Mouse (Mus musculus) granulocyte monocyte progenitor cell, adult 5-6 weeks (primary cell): ENCODE measurements around the gene Dyrk2. TPM values are rescaled to one million over a fixed set of nuclear protein-coding genes. Genes with fewer than 3 reads are reported as not detected.
A peak's percentile ranks its signal among the peaks of the same experiment; 100 is the strongest.

Experiments
- ATAC-seq: replicated peaks from 2 replicates; pipeline ENCODE4 v1.8.0; 2016; ENCODE audit warnings: mild to moderate bottlenecking, moderate TSS enrichment, inconsistent platforms; ENCODE audit not compliant: poor library complexity, severe bottlenecking
- total RNA-seq, 2 experiments: library from RNA; stranded (forward) in 1 of 2; stranded (reverse) in 1 of 2; fragments of 200-712, 200-1000 nt in 1 of 2; fragments of >200 nt in 1 of 2; fragmentation: Nextera tagmentation in 1 of 2; gene quantifications; 2 replicates each; pipeline ENCODE4 v1.2.3; 2014 to 2017

Gene Dyrk2
- 12.4 and 14.0 TPM in 2 replicates for total RNA-seq (2014; fragmentation: Nextera tagmentation)
- 14.8 and 28.5 TPM in 2 replicates for total RNA-seq (2017)

GRCm38 (mm10) chr10:118870201-118870980, at the start of gene Dyrk2:
Gene Dyrk2, minus strand, starts transcription at chr10:118870209.
- ATAC-seq = peak; percentile 15

DNA sequence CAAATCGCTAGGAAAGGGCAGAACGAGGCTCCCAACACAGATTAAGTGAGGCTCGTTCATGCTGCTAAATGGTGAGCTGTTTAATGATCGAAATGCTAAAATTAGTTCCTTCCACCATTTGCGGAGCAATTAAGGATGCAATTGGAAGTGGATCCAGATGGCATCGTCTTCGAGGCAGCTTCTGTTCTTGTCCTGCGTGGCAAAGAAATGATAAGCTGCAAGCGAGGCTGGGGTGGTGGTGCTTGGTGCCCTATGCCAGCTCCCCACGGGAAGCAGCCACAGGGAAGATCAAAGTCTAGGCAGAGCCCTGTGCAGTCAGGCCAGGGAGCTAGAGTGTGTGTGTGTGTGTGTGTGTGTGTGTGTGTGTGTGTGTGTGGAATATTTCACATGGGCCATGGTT, 32.6 kb upstream of the Dyrk2 start:
- ATAC-seq = no peak

- ATAC-seq = no peak
Observed at GRCm38 (mm10) chr10:118893645-118894044, 23.6 kb upstream of the Dyrk2 start.

DNA sequence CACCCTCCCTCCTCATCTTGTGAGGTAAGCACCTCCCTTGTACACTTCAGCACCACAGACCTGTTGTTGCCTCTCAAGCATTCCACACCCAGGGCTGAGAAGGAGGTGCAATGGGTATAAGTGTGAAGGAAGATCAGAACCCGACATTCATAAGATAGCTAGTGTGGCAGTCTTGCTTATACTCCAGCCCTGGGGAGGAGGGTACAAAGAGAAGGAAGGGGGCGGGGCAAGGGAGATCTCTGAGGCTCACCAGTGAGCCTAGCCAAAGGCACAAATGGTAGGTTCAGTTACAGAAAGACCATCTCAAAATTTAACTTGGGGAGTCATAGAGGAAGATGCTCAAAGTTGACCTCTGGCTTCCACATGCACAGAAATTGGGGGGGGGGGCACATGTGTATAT, 14.1 kb upstream of the Dyrk2 start:
- no peak for ATAC-seq

DNA sequence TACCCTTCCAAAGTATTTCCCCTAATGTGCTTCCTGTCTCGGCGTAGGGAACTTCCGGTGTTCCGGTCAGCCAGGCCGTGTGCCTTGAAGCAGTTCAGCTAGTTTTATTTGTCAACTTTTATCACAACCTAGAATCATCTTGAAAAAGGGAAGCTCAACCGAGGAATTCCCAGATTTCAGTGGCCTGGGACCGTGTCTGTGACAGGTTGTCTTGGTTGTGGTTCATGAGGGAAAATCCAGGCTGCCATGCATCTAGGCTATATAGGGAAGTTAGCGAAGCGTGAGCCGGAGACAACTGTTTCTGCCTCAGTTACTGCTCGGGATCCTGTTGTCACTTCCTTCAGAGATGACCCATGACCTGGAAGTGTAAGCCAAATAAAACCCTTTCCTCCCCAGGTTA, 13.3 kb upstream of the Dyrk2 start:
- ATAC-seq = peak; percentile 57

DNA sequence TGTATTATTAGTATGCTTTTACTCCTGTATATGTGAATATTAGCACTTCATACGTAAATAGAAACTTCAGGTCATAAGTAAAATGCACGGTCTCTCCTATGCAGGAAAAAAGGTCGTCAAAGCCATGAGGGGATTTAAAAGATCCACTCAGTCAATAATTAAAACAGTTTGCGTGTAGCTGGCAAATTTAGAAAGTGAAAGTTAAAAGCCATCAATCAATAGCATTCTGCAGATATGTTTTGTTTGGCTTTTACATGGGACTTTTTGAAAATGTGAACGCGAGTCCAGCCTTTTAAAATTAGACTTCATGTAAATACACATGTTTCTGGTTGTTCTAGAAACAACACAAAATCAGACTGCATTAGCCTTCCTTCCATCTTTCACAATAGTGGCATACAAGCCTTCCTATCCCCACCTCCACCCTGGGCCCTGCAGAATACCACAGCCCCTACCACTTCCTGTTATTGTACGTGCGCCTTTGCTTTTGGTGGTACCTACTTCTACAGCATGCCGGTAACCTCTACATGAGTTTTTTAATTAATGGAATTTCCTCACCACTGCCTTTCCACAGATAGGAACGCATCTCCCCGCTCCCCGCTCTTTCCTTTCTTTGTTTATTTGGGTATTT, 12.4 kb upstream of the Dyrk2 start:
- ATAC-seq = peak; percentile 99

GRCm38 (mm10) chr10:118880776-118881175, 10.8 kb upstream of the Dyrk2 start:
- no peak for ATAC-seq

DNA sequence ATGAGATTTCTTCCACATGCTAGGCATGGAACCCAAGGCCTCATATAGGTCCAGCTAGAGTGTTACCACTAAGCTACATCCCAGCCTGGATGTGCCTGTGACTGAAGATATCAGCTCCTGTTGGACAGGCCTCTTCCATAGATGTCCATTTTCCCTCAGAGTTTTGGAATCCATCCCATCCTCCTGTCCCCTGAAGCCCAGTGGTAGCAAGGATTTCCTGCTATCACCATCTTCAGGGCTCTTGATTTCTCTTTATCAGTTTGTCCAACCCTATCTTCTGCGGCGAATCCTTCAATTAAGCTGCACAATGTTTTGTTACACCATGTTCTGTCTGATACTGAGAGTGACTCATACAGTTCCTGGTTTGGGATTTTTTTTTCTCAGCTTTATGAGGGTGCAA, 2.2 kb upstream of the Dyrk2 start:
- no peak for ATAC-seq

GRCm38 (mm10) chr10:118869591-118870001, 413 bp downstream of the Dyrk2 start:
- peak; percentile 72 for ATAC-seq

DNA sequence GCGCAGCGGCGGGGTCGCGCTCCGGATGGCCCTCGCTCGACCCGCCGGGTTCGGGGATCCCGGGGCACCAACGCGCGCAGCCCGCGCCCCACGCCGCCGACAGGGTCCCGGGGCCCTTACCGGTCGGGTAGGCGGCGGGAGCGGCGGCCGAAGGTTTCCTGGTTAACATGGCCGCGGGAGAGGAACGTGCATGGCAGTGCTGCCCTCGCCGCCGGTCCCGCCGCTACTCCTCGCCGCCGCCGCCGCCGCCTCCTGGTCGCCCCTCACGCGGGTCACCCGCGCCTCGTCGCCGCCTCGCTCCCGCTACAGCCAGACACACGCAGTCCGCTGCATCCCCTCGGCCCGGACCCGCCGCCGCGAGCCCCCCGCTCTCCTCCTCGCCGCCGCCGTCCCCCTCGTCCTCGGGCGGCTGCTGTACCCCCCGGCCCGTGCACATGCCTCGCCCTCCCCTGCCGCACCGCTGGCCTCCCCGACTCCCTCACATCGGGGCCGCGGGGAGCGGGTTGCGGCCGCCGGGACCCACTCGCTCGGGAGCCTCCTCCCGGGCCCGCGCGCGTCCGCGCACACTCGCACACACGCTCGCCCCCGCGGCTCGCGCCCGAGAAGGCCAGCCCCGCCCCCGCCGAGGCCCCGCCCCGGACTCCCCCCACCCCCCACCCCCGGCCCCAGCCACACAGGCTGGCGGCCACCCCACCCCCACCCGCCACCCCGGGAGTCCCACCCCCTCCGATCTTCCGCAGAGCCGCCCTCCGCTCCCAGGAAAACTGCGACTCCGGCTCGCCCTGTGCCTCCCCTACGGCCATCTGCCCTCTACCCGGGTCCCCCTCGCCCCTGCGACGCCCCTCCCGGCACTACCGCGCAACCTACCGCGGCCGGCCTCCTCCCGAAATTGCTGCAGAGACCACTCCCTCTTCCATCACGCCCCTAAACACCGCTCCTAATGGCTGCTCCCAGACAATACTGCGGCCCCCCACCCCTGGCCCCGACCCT, 1.1 kb downstream of the Dyrk2 start:
- peak; percentile 62 for ATAC-seq

DNA sequence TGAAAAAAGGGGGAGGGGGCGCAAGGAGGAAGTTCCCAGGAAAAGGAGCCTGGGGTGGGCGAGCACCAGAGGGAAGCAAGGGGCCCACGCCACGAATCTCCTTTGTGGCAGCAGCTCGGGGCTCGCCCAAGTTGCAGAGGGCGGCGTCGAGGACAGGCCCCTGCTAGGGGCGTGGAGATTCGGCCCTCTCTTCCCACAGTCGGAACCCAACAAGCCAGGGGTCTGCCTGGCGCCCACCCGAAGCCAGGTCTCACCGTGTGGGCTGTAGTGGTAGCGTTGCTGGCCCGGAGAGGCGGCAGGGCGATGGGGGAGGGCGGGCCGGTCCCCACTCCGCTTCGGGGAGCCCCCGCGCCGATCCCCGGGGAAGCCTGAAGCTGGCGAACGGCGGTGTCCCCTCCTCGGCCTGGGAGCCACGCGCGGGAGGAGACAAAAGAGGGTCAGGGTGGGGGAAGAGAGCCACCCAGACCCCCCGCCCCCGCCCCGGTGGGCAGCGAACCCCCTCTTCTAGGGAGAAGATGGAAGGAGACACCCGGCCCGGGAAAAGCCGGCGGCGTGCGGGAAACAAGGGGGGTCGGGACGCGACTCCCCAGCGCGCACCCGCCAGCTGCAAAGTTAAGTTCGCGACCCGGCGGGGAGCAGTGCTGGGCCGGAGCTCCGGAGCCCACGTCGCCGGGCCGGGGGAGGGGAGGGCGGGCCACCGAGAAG, 2.0 kb downstream of the Dyrk2 start:
- ATAC-seq = peak; percentile 13

- no peak for ATAC-seq
Observed at GRCm38 (mm10) chr10:118867304-118867895, 2.6 kb downstream of the Dyrk2 start.

DNA sequence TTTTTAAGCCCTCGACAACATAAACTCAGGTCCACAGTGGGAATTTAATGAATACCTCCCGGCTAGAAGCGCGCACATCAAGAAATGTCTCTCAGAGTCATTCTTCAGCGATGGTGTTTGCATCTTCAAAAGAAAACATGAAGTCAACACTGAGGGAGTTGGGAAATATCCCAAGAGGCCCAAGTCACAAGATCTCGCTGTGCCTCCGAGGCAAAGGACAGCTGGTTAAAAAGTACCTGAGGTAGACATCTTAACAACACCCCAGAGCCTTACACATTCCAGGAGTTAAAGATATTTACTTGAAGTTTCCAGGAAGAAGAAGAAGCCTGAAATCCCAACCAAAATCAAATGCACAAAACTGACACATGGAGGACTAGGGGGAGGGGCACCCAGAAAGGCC, 5.0 kb downstream of the Dyrk2 start:
- ATAC-seq = no peak

- no peak for ATAC-seq
Observed at GRCm38 (mm10) chr10:118863611-118864010, 6.4 kb downstream of the Dyrk2 start.

DNA sequence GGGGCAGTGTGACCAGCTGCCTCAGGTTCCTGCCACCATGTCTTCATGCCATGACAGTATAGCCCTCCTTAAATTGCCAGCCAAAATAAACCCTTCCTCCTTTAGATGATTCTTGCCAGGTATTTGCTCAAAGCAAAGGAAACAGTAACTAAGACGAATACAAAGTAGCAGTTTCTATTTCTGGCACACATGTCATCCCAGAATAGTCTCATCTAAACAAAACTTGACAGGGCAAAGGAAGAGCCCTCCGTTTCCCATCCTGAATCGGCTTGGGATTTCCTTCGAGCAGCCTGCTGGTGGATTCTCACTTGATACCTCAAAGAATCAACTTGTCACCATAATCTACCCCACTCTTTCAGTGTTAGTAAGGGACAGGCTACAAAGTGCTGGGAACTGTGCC, 7.8 kb downstream of the Dyrk2 start:
- no peak for ATAC-seq

GRCm38 (mm10) chr10:118861234-118862025, 8.6 kb downstream of the Dyrk2 start:
- ATAC-seq = no peak

GRCm38 (mm10) chr10:118859655-118860054, 10.4 kb downstream of the Dyrk2 start:
- no peak for ATAC-seq

- ATAC-seq = no peak
Observed at GRCm38 (mm10) chr10:118854641-118855040, 15.4 kb downstream of the Dyrk2 start.

DNA sequence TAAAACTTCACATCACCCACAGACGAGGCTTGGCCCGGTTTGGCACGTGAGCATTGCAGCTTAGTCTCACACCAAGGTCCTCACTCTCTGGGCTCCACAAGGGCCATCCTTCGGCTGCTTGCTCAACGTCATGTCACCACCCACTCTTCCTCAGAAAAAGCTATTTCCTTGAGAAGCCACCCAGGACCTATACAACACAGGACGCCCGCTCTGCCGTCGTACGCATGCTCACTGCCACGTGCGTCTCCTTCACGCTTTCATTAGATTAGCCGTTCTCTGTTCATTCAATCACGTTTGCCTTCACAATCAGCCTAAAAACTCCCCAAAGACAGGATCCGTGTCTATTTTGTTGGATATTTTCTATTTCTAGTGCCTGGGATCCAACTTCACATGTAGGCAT, 17.5 kb downstream of the Dyrk2 start:
- no peak for ATAC-seq
